Mouse (Mus musculus): Measurements from ENCODE around the gene Ccdc71l.

The Ccdc71l gene

DNA sequence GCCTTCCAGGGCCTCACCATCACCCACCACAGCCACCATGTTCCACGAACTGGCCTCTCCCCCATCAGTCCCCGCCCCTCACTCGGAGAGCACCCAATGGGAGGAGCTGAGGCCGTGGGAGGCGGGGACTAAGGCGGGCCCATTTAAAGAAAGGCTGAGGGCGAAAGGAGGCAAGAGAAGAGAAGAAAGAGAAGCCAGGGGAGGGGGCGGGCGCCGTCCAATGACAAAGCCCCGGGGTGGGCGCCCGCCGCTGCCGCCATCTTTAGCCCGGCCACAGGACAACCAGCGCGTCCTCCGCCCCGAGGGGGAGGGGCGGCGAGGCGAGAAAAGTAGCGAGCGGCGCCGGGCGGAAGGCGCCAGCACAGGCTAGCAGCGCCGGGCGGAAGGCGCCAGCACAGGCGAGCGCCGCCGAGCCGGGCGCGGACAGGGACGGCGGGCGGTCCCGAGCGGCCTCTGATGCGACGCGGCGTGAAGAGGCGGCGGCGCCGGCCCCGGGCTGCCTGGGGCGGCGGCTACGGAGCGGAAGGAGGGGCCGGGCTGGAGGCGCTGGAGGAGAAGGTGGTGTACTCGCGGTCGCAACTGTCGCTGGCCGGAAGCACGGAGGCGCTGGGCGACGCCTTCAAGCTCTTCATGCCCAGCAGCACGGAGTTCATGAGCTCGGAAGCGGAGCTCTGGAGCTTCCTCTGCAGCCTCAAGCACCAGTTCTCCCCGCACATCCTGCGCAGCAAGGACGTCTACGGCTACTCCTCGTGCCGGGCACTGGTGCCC lies at the start of gene Ccdc71l:
Gene Ccdc71l (plus strand): TSS at position 177 of the 768 bp plus-strand sequence.
- DNase-seq (ENCODE audit: low spot score in 2 of 2), result peak; percentile 85 to 92

DNA sequence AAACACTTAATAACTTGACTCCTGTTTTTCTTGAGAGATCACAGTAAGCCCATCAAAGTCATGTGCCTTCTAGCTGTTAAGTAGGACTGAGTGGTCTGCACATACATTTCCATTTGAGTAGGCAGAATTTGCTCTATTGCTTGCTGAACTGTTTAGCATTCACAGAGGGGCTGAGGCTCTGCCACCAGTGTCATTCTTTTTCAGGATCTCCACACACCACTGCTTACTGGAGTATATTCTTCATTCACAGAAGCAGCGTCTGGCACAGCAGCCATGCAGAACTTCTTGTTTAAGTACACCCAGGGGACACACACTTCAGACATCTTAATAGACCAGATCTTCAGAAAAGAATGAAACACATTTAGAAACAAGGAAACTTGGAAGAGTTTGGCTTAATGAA lies 39.4 kb upstream of the Ccdc71l start:
- DNase-seq (ENCODE audit: low spot score in 2 of 2), result no peak

DNA sequence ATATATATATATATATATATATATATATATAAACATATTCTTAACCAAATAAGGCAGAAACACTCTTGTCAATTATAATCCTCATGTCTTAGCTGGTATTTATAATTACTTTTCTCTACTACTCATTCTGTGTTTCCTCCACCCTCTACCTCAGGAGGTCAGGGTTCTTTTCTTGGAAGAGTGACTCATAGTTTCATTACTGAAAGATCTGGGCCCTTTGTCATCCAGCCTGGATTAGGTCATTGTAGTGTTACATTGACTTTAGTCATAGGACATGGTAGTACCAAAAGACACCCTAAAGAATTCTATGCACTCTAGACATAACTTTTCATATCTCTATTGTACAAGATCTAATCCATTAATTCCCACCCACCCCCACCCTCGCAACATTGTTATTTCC lies 35.0 kb upstream of the Ccdc71l start:
- no peak for DNase-seq (ENCODE audit: low spot score in 2 of 2)

DNA sequence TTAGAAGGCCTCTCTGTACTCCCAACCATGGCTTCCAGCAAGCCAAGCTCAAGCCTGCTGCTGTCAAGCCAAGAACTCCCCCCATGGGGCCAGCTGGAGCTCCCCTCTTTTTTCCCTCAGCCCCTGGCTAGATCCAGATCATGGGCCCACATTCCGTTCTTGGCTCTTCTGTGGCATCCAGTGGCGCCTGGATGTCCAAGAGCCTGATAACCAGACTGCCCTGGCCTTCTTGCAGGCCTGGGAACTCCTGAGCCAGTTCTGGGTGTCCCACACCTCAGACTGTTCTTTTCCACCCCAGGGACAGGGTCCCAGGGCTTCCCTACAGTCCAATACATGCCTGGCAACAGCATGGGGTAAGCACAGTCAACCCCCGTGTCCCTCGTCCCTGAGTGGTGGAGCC lies 32.4 kb upstream of the Ccdc71l start:
- no peak for DNase-seq (ENCODE audit: low spot score in 2 of 2)

DNA sequence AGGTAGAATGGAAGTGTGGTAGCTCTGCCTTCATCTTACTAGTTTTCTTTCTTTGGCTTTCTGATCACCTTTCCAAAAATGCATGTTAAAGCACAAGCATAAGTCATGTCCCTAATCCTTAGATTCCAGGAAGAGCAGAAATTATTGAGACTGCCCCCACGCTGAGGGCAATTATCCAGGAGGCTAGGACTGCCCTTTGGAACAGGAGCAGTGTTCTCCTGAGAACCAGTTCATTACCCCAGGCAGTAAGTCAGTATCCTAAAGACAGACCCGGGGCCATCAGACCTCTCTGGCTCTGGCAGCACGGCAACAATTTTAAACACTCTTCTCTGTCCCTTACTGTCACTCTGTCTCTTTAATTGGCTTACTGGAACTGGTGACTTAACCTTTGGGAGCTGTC lies 30.0 kb upstream of the Ccdc71l start:
- DNase-seq (ENCODE audit: low spot score in 2 of 2), result no peak

DNA sequence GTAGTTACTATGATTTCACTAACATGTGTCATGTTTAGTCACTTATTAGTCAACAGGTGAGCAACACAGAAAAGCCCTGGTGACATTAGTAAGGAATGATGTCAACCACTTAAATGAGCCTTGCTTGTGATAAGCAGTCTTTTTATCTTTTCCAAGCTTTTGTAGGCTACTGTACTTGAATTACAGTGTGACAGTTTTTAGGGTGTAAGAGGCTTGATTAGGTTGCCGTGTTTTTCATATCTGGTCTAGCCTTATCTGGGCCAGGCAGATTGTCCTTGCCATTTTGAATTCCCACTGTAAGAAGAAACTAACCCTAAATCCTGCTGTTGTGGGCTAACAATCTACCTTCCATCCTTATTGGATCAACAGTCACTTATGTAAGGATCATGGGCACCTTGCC lies 26.6 kb upstream of the Ccdc71l start:
- no peak for DNase-seq (ENCODE audit: low spot score in 2 of 2)

DNA sequence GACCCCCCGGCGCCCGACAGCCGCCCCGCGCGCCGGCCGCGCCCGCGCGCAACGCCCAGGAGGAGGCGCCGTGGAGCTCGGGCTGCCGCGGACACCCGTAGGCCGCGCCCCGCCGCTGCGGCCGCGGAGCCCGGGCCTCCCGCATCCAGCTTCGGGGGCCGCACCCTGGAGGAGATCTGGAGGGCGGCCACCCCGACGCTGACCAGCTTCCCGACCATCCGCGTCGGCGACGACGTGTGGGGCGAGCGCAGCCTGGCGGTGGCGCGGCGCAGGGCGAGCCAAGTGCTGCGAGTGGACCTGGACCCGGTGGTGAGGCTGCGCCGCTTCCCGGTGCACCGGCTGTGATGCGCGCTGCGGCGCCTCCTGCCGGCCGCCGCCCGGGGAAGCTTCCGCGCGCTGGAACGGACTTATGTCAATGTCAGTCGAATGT lies 807 bp downstream of the Ccdc71l start:
- DNase-seq (ENCODE audit: low spot score in 2 of 2), result peak; percentile 93 to 94

DNA sequence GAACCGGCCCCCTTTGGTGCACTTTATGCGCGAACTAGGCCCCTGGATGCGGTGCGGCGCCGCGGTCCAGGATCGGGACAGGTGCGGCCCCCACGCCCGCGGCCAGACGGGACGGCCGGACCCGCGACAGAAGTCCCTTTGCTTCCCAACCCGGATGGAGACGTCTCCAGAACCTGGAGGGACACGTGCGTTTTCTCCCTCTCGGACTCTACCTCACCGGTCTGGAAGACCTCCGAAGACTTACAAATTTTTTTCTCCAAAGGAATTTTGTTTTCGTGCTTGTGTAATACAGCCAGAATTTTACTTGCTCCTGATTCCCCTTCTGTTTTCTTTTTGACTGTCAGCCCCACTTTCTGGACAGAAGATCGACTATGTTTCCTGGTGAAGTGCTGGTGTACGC lies 1.2 kb downstream of the Ccdc71l start:
- DNase-seq (ENCODE audit: low spot score in 2 of 2), result no peak

DNA sequence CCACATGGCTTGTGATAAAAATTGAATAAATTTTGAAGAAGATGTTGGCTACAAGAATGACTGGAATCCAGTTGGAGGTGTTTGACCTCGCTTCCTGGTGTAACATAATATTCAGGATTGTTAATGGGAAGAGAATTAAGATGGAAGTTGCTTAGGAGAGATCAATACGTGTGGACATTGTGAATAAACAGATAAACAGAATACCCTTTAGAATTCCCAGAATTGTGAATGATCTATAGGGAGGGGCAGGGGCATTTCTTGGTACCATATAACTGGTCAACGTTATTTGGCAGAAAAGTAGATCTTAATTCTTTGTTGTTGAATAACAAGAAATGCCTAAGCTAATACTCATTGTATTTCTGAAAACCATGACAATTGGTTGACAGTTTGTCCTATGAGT lies 2.0 kb downstream of the Ccdc71l start:
- no peak for DNase-seq (ENCODE audit: low spot score in 2 of 2)

DNA sequence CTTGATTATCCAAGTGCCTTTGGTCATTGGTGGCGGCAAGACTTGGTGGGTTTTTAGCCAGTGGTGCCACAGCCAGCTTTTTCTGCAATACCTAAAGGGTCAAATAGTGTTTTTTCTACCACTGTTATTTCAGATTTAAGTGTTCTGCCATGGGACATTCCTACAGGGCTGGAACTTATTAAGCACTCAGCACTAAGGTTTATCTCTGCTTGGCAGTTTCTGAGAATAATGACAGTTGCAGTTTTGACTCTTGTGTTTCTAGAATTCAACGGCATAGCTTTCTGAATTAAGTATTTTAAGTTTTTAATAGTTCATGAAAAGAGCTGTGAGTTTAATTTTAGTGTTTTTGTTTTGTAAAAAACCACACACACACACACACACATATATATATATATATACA lies 2.5 kb downstream of the Ccdc71l start:
- DNase-seq (ENCODE audit: low spot score in 2 of 2), result peak in 1 of 2 experiments; percentile 39

DNA sequence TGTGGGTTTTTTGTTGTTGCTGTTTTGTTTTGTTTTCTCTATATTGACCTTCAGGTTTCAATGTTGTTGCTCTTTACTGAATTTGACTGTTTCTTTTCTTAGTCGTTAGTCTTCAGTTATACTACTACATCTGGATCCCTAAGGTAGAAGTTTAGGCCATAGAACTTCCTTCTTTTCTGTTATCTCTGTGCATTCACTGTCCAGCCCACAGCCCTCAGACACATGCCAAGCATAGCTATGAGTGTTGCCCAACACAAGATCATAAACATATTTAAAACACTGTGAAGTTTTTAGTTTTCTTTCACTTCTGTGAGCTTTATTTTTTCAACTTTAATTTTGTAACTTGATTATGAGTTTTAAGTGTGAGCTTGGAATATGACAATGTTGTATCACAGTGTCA lies 41.0 kb downstream of the Ccdc71l start:
- DNase-seq (ENCODE audit: low spot score in 2 of 2), result no peak

DNA sequence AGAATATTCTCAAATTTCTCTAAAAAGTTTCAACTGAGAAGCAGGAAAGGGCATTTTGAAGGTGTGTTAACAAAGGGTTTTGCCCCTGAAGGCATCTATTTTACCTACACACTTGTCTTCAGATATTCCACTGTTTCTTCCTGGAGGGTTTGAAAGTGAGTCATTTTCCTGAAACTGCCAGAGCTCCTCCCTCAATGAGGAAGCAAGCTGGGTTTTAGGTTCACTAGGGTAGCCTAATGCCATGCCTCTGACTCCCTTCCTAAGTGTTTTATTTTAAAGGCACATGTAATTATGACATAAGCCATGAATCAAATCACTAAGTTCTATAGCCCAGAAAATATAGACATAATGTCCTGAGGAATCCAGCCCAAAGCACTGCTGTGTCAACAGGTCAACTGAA lies 49.3 kb downstream of the Ccdc71l start:
- no peak for DNase-seq (ENCODE audit: low spot score in 2 of 2)

DNA sequence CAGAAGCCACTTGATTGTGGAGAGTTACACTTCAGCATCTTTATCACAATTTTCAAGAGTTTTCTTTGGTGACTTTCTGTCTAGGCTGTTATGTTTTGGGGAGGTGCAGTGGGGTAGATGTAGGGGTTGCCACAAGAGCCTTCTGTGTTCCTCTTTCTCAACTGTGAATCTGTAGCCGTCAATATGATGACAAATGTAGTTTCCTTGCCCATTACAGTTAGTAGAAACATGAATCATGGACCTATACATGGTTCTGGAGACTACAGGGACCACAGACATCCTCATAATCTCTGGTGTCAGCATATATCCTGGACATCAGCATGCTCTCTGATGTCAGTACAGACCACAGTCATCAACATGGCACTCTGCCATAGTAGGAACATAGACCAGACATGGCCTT lies 52.5 kb downstream of the Ccdc71l start:
- DNase-seq (ENCODE audit: low spot score in 2 of 2), result no peak

All from spleen, postnatal 10 days (tissue).